Mouse (Mus musculus): ENCODE data around the gene Tex33.
"Not testable (repeated sequence)": the region's sequence is repeated elsewhere in the genome, so short reads cannot be mapped to it uniquely, and the experiment has no call there.

The Tex33 gene

GRCm38 (mm10) chr15:78378556-78378955 is 17.2 kb downstream of the Tex33 start:
- DNase-seq (ENCODE audit: low read depth in 2 of 2, low spot score in 2 of 2): no peak

GRCm38 (mm10) chr15:78377859-78378258 is 17.9 kb downstream of the Tex33 start:
- DNase-seq (ENCODE audit: low read depth in 2 of 2, low spot score in 2 of 2): no peak

DNA sequence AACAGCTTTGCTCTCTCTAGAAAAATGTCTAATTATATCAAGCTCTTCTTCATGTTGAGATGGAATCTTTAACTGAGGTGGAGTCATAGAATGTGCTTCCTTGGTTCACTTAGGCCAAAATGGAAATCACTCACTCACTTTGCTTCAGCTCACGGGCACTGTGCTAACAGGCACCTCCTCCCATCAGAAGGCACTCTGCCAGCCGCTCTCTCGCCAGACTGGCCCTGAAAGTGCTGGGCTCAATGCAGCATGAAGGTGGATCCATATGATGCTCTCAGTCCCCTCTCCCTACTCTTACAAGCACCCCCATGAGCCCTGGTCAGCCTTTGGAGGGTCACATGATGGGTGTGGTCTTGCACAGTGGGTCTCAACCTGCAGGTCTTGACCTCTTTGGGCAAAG is 21.5 kb downstream of the Tex33 start:
- no peak for DNase-seq (ENCODE audit: low read depth in 2 of 2, low spot score in 2 of 2)

- DNase-seq (ENCODE audit: low read depth in 2 of 2, low spot score in 2 of 2): no peak
These were observed 22.9 kb downstream of the Tex33 start for GRCm38 (mm10) chr15:78372796-78373195.

- no peak for DNase-seq (ENCODE audit: low read depth in 2 of 2, low spot score in 2 of 2)
These were observed 26.1 kb downstream of the Tex33 start for GRCm38 (mm10) chr15:78369641-78370040.

DNA sequence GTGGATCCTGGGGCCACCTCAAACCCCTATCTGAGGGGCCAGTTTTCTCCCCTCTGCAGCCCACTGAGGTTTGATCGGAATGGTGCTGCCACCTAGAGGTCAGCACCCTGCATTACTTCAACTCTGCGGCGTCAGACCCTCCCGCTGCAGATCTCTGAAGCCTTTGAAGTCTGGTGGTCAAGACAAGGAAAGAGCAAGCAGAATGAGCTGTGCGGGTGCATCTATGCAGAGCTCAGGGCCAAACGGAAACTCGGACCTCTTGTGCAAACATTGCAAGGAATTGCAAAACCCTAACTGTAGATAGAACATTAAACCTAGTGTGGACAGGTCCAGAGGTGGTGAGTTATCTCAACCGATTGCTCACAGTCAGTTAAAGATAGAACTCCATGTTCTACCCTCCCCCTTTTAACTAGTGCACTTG is 26.8 kb downstream of the Tex33 start:
- peak; percentile 10 to 30 for DNase-seq (ENCODE audit: low read depth in 2 of 2, low spot score in 2 of 2)

- no peak for DNase-seq (ENCODE audit: low read depth in 2 of 2, low spot score in 2 of 2)
These were observed 27.9 kb downstream of the Tex33 start for GRCm38 (mm10) chr15:78367811-78368210.

GRCm38 (mm10) chr15:78366875-78367274 is 28.8 kb downstream of the Tex33 start:
- no peak for DNase-seq (ENCODE audit: low read depth in 2 of 2, low spot score in 2 of 2)

- DNase-seq (ENCODE audit: low read depth in 2 of 2, low spot score in 2 of 2): no peak
These were observed 29.8 kb downstream of the Tex33 start for GRCm38 (mm10) chr15:78365916-78366315.

- DNase-seq (ENCODE audit: low read depth in 2 of 2, low spot score in 2 of 2): no peak
These were observed 40.2 kb downstream of the Tex33 start for GRCm38 (mm10) chr15:78355548-78355947.

DNA sequence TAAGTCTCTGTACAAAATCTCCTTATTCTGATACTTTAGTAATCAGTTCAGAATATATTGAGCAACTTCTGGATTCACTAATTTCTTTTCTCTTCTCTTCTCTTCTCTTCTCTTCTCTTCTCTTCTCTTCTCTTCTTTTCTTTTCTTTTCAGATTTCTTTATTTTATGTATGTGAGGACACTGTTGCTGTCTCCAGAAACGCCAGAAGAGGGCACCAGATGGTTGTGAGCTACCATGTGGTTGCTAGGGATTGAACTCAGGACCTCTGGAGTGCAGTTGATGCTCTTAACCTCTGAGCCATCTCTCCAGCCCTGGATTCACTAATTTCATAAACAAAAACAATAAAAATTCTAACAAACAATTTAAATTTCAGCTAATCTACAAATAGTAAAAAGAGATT is 40.8 kb downstream of the Tex33 start:
- DNase-seq (ENCODE audit: low read depth in 2 of 2, low spot score in 2 of 2): peak; percentile 8 to 27

- no peak for DNase-seq (ENCODE audit: low read depth in 2 of 2, low spot score in 2 of 2)
These were observed 44.0 kb downstream of the Tex33 start for GRCm38 (mm10) chr15:78351586-78352165.

DNA sequence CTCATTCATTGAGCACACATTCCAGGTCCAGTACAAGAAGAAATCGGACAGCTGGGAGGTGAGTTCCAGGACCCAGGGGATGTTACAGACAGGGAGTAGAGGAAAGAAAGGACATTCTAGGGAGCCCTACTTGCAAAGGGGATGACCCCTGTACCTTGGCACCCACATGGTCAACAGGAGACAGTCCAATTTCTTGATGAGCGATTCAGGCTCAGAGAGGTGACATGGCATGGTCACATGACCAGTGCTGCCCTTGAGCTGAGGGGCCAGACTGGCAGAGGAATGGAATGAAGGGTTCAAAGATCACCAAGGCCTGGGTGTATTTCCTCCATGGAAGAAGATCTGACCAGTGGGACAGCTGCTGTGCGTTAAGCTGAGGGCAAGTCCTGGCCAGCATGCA is 51.1 kb downstream of the Tex33 start:
- DNase-seq (ENCODE audit: low read depth in 2 of 2, low spot score in 2 of 2): no peak

- DNase-seq (ENCODE audit: low read depth in 2 of 2, low spot score in 2 of 2): no peak
These were observed 52.0 kb downstream of the Tex33 start for GRCm38 (mm10) chr15:78343683-78344082.

- not testable (repeated sequence) for DNase-seq (ENCODE audit: low read depth in 2 of 2, low spot score in 2 of 2)
These were observed 54.8 kb downstream of the Tex33 start for GRCm38 (mm10) chr15:78340919-78341318.

DNA sequence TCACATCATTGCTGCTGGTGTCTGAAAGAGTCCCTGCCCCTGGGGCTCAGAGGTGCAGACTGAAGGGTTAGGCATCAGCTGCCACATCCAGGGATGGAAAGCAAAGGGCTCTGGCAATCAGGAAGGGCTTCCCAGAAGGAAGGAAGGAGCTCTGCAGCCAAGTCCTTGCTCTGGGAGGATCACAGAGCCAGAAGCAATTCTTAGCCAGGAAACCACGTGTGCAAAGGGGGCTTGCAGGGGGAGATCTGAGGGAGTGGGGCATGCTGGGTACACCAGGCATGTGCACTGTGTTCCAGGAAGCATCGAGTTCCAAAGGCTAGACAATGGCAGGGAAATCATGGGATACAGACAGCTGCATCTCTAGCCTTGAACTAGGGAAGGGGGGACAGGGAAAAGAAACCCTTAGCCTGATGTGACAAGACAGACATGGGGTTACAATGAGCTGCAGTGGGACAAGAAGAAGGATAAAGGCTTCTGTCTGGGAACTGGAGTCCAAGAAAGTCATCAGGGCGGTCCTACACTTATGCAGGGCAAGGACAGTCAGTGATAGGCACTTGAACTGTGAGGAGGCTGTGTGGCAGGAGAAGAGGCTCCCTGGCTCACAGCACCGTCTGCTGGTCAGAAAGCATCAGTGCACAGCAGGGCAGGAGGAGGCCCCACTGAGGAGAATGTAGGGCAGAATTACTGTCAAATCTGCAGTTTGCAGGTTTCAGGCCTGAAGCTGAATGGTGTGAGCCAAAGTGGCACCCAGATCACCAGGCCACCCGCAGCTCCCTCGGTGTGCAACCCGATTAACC is 55.9 kb downstream of the Tex33 start:
- DNase-seq (ENCODE audit: low read depth in 2 of 2, low spot score in 2 of 2): not testable (repeated sequence)

DNA sequence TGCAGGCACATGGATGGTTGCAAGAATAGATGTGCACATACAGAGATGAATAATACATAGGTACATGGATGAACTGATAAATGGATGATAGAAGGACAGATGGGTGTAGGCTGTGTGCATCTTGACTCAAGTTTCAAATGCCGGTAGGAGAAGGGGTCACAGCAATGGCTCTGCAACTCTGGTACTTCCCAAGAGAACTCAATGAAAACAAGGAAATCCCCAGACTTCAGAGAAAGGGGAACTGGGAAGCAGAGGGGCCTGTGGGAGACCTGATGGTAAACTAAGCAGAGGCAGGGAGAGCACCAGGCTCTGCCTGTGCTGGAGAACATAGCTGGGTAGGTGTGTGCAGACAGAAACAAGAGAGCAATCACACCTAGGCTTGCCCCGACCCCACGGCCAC is 61.3 kb downstream of the Tex33 start:
- DNase-seq (ENCODE audit: low read depth in 2 of 2, low spot score in 2 of 2): no peak

DNA sequence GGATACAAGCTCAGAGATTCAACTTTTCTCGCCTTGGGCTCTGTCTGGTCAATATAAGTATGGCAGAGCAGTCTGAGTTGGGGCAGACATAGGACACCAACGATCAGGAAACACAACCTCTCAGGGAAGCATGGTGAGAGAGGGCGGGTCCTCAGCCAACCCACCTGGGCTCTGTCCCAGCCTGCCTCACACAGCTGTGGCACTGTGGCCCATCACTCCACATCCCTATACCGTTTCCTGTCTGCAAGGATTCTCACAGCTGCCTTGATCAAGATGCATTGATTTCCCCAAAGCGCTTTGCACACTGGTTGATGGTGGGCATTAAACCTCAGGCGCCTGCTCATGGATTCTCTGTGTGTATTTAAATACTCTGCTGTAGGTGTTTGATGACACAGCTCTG is 62.7 kb downstream of the Tex33 start:
- DNase-seq (ENCODE audit: low read depth in 2 of 2, low spot score in 2 of 2): no peak

DNA sequence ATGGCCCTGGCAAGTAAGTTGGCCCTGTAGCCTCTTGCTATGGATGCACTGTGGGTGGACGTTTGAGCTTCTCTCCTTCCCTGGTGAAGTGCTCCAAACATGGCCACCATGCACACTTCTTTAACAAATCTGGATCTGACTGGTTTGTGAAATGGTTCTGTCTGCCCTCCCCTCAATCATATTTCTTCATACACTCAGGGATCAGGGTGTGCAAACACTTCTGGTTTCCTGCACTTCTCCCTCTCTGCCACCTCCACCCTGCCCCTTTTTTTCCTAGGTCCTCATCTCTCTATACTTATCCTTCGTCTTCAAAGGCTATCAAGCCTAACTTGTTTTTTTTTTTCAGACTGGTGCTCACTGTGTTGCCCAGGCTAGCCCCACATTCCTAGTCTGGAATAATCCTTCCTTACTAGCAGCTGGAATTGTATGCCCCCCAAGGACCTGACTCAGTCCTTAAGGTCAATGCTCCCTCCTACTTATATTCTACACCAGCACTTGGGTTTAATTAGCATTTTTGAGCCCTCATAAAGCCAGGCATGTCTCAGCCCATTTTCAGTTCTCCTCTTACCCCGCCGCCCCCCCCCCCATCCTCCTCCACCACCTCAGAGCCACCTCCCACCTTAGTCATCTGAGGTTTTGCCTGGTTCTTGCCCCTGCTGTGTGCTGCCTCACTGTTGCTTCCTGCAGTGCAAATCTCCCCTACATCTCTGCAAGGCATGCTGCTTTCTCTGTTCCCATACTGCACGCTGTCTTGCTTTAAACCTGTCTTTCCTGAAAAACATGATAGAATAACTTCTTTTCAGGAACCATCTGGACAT is 64.0 kb downstream of the Tex33 start:
- no peak for DNase-seq (ENCODE audit: low read depth in 2 of 2, low spot score in 2 of 2)

- DNase-seq (ENCODE audit: low read depth in 2 of 2, low spot score in 2 of 2): no peak
These were observed 65.0 kb downstream of the Tex33 start for GRCm38 (mm10) chr15:78330706-78331105.

DNA sequence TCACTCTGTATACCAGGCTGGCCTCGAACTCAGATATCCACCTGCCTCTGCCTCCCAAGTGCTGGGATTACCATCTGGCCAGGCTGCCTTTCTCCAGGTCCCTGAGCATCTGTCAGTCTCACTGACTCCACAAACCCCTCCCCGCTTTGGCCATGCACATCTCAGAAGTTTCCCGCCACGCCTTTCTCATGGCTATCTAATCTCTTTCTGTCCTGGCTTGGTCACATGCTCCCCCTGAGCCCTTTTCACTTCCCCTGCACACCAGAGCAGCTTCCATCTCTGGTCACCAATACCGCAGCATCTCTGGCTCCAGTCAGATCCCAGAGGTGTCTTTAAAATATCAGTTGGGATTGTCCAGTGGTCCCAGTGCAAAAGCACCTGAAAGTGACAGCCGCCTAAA is 65.7 kb downstream of the Tex33 start:
- DNase-seq (ENCODE audit: low read depth in 2 of 2, low spot score in 2 of 2): not testable (repeated sequence)

- DNase-seq (ENCODE audit: low read depth in 2 of 2, low spot score in 2 of 2): no peak
These were observed 67.1 kb downstream of the Tex33 start for GRCm38 (mm10) chr15:78328520-78329097.
